Mouse (Mus musculus): ENCODE measurements around the gene Emc8. TPM values are rescaled to one million over a fixed set of nuclear protein-coding genes. Genes with fewer than 3 reads are reported as not detected.
A peak's percentile ranks its signal among the peaks of the same experiment; 100 is the strongest.

The Emc8 gene
- total RNA-seq, 2 experiments from 2014 or later = 70.7 to 82.3 TPM

DNA sequence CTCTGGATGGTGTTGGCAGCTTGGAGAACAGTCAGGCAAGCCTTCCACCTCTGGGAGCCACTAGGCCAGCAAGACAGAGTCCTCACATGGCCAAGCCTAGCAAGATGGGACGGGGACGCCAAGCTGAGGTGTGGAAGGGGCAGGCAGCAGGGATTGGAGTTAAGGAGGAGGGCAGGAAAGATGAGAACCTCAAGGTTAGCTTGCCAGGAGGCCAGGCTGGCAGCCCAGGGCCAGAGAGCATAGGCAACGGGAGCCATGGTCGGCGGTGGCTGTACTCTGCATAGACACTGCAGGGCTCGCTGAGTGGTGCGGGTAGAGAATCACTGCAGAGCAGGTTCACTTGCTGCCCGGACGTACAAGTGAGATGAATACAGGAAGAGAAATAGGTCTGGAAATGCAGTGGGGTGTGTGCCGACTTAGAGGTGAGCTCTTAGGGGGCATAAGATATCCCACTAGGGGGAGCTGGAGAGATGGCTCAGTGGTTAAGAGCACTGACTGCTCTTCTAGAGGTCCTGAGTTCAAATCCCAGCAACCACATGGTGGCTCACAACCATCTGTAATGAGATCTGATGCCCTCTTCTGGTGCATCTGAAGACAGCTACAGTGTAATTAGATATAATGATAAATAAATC lies 26.2 kb downstream of the Emc8 start:
- DNase-seq (ENCODE audit: low spot score in 2 of 2) = no peak

GRCm38 (mm10) chr8:120641245-120641644 lies 27.1 kb downstream of the Emc8 start:
- no peak for DNase-seq (ENCODE audit: low spot score in 2 of 2)

- peak; percentile 37 to 60 for DNase-seq (ENCODE audit: low spot score in 2 of 2)
Observed at GRCm38 (mm10) chr8:120634329-120634839, 34.0 kb downstream of the Emc8 start.

DNA sequence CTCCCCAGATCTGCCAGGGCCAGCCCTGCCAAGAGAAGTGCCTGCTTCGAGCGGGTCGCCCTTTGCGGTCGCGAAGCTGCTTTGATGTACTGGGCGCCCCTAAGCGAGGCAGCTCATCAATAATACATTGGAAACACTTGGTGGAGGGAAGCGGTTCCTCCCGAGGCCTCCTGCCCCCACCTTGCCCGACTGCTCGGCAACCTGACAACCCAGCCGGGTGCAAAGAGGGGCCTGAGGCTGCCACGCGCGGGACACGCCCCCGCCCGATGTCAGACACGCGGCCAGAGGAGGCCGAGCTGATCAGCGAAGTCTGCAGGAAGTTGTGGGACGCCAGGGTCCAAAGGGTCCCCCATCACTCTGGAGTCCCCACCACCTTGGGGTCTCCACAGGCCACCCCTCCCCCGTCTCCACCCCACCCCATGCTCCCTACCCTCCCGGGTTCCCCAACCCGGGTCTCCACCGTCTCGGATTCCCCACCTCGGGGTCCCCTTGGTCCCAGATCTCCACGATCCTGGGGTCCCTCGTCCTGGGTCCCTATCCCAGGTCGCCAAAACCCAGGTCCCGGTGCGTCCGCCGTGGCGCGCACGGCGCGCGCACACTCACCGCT lies 34.6 kb downstream of the Emc8 start:
- peak; percentile 36 to 58 for DNase-seq (ENCODE audit: low spot score in 2 of 2)

DNA sequence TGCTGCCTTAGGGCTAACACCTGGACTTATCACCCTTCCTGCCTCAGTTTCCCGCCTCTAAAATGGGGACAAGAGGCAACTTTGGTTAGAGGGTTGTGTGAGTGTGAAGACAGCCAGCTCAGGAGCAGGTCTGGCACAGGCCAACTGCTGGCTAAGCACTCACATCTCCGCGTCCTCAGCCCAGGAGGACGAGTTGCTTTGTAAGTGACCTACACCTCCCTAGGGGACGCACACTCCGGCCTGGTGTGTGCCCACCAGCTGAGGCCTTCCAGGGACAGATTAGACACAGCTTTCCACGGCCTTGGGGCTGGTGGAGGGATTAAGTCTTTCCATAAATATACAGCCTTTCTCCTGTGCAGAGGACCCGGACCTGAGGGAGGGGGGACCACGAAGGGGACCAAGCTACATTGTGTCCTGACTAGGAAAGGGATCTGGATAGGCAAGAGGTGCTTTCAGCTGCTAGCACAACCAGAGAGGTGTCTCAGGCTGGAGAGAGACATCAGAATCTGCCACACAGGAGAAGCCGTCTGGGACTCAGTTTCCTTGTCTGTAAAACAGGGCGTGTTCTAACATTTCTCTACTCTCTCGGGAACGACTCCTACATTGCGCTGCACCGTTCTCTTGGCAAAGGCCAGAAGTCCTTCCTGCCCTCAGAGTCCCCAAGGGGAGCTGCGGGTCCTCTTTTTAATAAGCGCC lies 35.3 kb downstream of the Emc8 start:
- no peak for DNase-seq (ENCODE audit: low spot score in 2 of 2)

GRCm38 (mm10) chr8:120631441-120632375 lies 36.7 kb downstream of the Emc8 start:
- DNase-seq (ENCODE audit: low spot score in 2 of 2) = peak in 1 of 2 experiments; percentile 45

GRCm38 (mm10) chr8:120630848-120631247 lies 37.5 kb downstream of the Emc8 start:
- no peak for DNase-seq (ENCODE audit: low spot score in 2 of 2)

GRCm38 (mm10) chr8:120630031-120630430 lies 38.3 kb downstream of the Emc8 start:
- DNase-seq (ENCODE audit: low spot score in 2 of 2) = no peak

GRCm38 (mm10) chr8:120627298-120627697 lies 41.1 kb downstream of the Emc8 start:
- DNase-seq (ENCODE audit: low spot score in 2 of 2) = peak; percentile 46 to 66

DNA sequence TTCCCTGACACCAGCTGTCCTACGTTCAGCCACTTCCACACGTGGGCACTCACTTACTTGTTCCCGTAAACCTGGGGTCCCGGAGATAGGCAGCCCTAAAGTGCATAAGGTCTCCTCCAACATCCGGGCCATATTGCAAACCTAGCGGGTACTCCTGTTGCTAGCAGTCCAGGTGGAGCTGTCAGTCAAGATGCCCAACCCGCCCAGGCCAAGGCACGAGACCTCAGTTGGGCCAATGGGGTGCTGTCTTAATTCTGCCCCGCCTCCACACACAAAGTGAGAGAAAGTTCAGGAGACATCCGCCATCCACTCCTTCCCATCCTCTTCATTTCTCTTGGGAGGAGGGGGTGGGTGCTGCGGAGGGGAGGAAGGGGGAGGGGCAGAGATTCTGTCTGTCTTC lies 41.9 kb downstream of the Emc8 start:
- DNase-seq (ENCODE audit: low spot score in 2 of 2) = no peak

DNA sequence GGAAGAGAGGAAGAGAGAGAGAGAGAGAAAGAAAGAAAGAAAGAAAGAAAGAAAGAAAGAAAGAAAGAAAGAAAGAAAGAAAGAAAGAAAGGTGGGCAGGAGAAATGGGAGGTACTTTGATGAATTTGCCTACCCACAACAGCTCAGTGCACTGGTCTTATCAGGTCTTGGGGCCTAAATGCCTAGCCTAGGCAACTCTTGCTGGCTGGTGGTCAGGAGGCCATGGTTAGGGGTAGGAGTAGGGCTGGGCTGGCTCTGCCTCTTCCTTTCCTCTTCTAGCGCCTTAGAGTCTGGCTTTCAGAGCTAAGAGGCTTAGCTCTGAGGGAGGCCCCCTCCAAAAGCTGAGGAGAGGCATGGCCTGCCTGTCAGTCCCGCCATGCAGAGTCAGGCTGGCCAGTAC lies 44.8 kb downstream of the Emc8 start:
- DNase-seq (ENCODE audit: low spot score in 2 of 2) = no peak

DNA sequence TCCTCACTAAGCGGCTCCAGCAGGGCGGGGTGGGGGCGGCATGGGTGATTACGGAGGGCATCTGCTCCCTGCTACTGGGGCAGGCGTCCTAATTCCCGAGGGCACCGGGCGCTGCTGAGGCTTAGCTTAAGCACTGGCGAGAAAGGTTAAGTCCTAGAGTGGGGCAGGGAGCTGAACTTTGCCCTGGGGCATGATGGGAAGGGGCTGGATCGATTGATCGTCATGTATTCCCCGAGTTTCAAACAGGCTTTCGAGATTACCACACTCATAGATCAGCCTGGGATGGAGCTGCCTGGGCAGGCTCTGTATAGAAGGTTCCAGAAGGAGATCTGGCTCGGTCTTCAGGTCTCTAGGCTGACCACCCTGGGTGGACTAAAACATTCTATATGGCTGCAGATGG lies 46.2 kb downstream of the Emc8 start:
- DNase-seq (ENCODE audit: low spot score in 2 of 2) = no peak

- DNase-seq (ENCODE audit: low spot score in 2 of 2) = no peak
Observed at GRCm38 (mm10) chr8:120620441-120620840, 47.9 kb downstream of the Emc8 start.

DNA sequence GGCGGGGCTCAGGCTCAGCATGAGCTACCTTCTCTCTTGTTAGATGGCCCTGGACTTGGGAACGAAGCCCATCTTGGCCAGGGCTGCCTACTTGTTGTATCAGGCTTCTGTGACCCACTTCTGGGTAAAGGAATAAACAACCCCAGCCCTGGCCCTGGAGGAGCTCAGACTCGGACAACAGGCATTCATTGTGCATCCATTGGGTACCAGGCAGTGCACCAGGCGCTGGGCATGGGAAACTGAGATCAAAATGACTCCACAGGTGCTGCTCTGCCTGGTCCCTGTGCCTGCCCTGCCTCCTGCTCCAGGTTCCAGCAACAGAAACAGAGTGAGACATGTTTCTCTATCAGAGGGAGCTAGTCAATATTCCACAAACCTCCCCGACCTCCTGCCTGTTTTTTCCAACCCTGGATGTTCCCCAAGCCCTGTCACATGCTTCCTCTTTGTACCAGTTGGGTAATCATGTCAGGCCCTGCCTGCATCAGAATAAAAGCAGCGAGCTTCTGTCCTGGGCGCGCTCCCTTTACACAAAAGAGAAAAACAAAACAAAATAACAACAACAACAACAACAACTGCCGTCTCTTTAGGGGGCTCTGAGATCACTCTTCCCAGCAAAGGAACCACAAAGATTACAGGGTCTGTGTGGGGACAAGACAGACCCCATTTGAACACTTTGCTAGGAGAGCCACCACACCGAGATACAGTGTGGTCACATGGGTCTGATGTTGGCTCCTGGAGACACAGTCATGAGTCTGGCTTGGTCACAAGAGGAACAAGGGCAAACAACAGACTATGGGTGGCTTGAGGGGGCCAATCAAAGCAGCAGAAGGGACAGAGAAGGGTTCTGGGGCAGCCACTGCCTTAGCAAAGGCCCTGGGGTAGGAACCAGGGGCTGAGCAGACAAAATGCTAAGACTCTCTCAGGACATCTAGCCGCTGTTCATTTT lies 48.9 kb downstream of the Emc8 start:
- DNase-seq (ENCODE audit: low spot score in 2 of 2) = peak; percentile 45 to 61

DNA sequence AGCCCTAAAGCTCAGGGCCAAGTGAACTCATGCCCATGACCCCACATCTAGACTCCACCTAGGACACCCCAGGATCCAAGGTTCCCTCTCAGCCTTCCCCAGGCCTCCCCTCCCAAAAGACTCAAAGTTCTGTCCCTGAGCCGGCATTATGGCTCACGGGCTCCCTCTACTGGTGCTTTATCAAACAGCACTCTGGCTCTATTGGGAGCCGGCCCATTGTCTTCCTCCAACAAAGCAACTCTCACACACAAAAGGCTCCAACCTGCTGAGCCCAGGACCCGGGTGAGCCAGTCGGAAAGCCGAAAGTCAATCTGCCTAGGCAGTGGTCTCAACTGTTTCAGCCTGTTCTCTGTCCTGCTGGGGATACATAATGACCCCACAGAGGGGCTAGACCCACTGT lies 50.3 kb downstream of the Emc8 start:
- DNase-seq (ENCODE audit: low spot score in 2 of 2) = peak; percentile 81 to 83

- DNase-seq (ENCODE audit: low spot score in 2 of 2) = no peak
Observed at GRCm38 (mm10) chr8:120616663-120617626, 51.4 kb downstream of the Emc8 start.

DNA sequence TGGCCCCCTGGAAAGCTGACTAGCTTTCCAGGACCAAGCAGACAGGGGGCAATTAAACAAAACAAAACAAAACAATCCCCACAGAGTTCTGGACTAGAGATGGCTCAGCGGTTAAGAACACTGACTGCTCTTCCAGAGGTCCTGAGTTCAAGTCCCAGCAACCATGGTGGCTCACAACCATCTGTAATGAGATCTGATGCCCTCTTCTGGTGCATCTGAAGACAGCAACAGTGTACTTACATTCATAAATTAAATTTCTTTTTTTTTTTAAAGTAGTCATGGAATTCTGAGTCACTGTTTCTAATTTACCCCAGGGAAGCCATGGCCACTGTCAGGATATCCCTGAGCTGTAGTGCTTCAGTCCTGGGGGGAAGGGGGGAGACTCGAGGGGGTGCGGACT lies 53.9 kb downstream of the Emc8 start:
- DNase-seq (ENCODE audit: low spot score in 2 of 2) = no peak

GRCm38 (mm10) chr8:120610824-120611223 lies 57.5 kb downstream of the Emc8 start:
- DNase-seq (ENCODE audit: low spot score in 2 of 2) = no peak

DNA sequence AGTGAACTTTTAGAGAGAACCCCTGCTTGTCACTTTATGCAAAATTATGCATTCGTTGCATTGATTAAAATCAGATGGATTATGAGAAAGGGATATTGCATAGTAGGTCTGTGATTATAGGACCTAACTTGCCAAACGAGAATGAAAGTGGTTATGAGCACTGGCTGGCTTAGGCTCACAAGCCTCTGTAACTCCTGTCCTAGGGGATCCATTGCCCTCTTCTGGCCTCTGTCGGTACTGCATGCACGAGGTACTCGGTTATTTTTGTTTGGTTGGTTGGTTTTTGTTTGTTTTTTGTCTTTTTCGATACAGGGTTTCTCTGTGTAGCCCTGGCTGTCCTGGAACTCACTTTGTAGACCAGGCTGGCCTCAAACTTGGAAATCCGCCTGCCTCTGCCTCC lies 60.5 kb downstream of the Emc8 start:
- DNase-seq (ENCODE audit: low spot score in 2 of 2) = peak; percentile 89 to 90

All from layer of hippocampus, postnatal 10 days (tissue).